Mouse (Mus musculus): ENCODE data around the gene Atn1.

DNA sequence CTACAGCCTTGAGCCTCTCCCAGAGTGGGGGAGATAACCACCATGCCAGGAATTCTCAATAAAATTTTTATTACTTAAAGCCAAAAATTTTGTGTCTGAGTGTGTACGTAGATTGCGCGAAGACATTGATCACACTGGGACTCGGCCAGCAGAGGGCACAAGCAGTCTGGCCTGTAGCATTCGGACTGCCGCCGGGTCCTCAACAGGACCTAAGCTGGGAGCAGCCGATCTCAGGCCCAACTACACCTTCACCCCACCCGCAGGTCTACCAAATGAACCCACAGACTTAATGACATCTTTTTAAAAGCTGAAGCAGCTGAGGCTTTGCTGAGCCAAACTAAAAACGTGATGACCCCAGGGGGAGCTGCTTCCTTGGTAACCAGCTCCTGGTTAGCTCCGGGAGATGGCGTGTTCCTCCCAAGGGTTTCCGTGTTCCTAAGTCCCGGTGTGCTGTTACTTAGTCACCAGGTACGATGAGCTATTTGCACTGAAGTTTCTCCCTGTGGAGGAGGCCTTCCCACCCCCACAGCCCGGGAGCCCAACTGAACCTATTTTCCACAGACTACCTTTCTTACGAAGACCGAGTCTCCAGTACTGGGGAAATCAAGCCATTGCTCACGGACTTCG, 39.3 kb downstream of the Atn1 start:
- TF ChIP-seq ZC3H11A (IDR thresholded peaks at IDR 0.05; ENCODE audit: borderline replicate concordance, low read depth, low read length) (peak; percentile 22; the same call in 1 of the 2 replicates), MAFK (IDR thresholded peaks at IDR 0.05; ENCODE audit: insufficient read depth, low read depth, low read length) (no peak), CHD2 (IDR thresholded peaks at IDR 0.05; ENCODE audit: low read depth, low read length) (no peak), HCFC1 (IDR thresholded peaks at IDR 0.05; ENCODE audit: borderline replicate concordance, insufficient read depth, low read length) (no peak), ZNF384 (IDR thresholded peaks at IDR 0.05; ENCODE audit: low read depth, low read length) (no peak)

Data from ES-E14 (cell line).